Mouse (Mus musculus) G1E (cell line): ENCODE data around the gene Svs1.

Experiments
- CTCF ChIP-seq: IDR thresholded peaks from 2 replicates; pipeline ENCODE4 v1.5.1; 2012; ENCODE audit warnings: low read depth, low read length, inconsistent platforms, mixed read lengths
- GATA1 ChIP-seq: IDR thresholded peaks from 2 replicates; pipeline ENCODE4 v1.6.1; 2012; ENCODE audit warnings: borderline replicate concordance, low read length, inconsistent platforms, mixed read lengths
- GATA2 ChIP-seq: IDR thresholded peaks from 2 replicates; pipeline ENCODE4 v1.6.1; 2012; ENCODE audit warnings: low read depth, low read length, inconsistent platforms, borderline replicate concordance
- POLR2AphosphoS5 ChIP-seq: IDR thresholded peaks from 2 replicates; pipeline ENCODE4 v1.6.1; 2012; ENCODE audit warnings: low read depth, low read length, inconsistent platforms; ENCODE audit not compliant: insufficient replicate concordance
- TAL1 ChIP-seq: conservative IDR thresholded peaks from 2 replicates; pipeline ENCODE4 v1.6.1; 2012; ENCODE audit warnings: low read depth, low read length, inconsistent platforms, mixed read lengths

- TF ChIP-seq CTCF (no peak), GATA1 (no peak), TAL1 (no peak), GATA2 (no peak), POLR2AphosphoS5 (no peak)
These were observed 22.5 kb downstream of the Svs1 start for GRCm38 (mm10) chr6:49009161-49009555.
